ENCODE assay signal across 8 mouse cellular contexts in the genomic region with DNA sequence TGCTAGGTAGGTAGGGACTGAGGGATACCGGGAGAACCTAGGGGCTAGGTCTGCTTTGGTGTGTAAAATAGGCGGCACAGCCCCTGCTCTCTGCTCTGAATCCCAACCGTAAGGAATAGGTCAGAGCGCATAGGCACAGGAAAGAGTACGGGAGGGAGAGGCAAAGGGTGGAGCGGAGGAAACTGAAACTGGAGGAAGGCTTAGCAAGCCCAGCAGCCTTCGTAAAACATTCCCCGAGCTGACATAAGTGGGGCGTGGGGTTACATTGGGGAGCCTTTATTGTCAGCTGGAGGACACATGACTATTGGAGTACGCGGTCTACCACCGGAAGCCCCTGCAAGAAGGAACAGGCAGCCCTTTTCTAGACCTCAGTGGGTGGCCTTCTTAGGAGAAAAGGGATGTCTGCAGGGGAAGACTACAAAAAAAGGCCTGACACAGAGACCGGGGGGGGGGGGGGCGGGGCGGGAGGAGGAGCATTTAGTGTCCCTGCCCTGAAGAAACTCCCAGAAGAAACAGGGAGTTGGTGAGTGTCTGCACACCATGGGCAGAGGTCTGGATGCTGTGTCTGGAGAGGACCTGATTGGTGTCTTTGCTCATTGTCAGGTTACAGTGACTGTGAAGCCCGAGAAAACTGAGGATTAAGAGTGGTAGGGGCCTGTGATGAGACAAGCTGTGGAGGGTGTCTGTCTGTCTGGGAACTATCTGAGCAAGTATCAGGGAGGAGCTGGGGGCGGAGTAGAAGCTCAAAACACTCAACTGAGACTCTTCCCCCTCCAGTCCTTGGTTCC. TPM values are rescaled to one million over a fixed set of nuclear protein-coding genes. Genes with fewer than 3 reads are reported as not detected.
DNase-seq lines count a peak whose midpoint lies in the region; ATAC-seq and TF ChIP-seq lines count a peak whose summit lies in the region.

No protein-coding gene starts in this region.

- H3K9me3 ChIP-seq in ES-Bruce4 (replicated peaks; ENCODE audit: control insufficient read depth, insufficient read depth, low read length, poor library complexity, severe bottlenecking), result no peaks in the 10 kb centered on the region
- H3K9me3 ChIP-seq in forebrain, embryonic 10.5 days, result no peaks in the 10 kb centered on the region
- no peaks in the 10 kb centered on the region for H3K9me3 ChIP-seq in heart, postnatal 0 days (replicated peaks; ENCODE audit: control insufficient read depth, low read length)
- H3K9me3 ChIP-seq in lung, embryonic 15.5 days, result no peaks in the 10 kb centered on the region
- H3K9me3 ChIP-seq in neural tube, embryonic 15.5 days (replicated peaks), result no peaks in the 10 kb centered on the region

- DNase-seq in forebrain, embryonic 10.5 days (ENCODE audit: extremely low spot score, low spot score), result peak; percentile 50
- DNase-seq in heart, postnatal 0 days (ENCODE audit: low spot score), result peak; percentile 74
- DNase-seq in kidney, postnatal 14 days, result peak; percentile 71
- peak; percentile 63 for DNase-seq in urinary bladder, postnatal 14 days (ENCODE audit: low spot score)

- H3K4me1 ChIP-seq in ES-Bruce4 (ENCODE audit: control insufficient read depth, insufficient read depth, low read length), result no peaks in the 10 kb centered on the region
- H3K4me1 ChIP-seq in bone marrow macrophage, adult 2 months (ENCODE audit: control insufficient read depth, insufficient read depth, low read length), result peaks cover 5% of the 10 kb centered on the region; the same call in 1 of the 2 replicates
- H3K4me1 ChIP-seq in forebrain, embryonic 10.5 days, result peaks cover 15% of the 10 kb centered on the region
- no peaks in the 10 kb centered on the region for H3K4me1 ChIP-seq in heart, postnatal 0 days (ENCODE audit: control insufficient read depth, insufficient read depth)
- H3K4me1 ChIP-seq in lung, embryonic 15.5 days, result peaks cover 16% of the 10 kb centered on the region
- H3K4me1 ChIP-seq in neural tube, embryonic 15.5 days, result peaks cover 11% of the 10 kb centered on the region

- peak; percentile 84 for ATAC-seq in heart, postnatal 0 days (ENCODE audit: insufficient read depth, low read depth)
- ATAC-seq in lung, embryonic 15.5 days (ENCODE audit: borderline replicate concordance, extremely low read depth, low FRiP score, low TSS enrichment), result peak; percentile 86
- peak; percentile 83 for ATAC-seq in neural tube, embryonic 15.5 days (ENCODE audit: low FRiP score)

- peak overlapping the region; percentile 59 for H3K4me2 ChIP-seq in heart, postnatal 0 days (ENCODE audit: low read depth, low read length)
- H3K4me2 ChIP-seq in lung, embryonic 15.5 days, result peak overlapping the region; percentile 66
- H3K4me2 ChIP-seq in neural tube, embryonic 15.5 days, result peak overlapping the region; percentile 67

- no peaks in the 10 kb centered on the region for H3K36me3 ChIP-seq in ES-Bruce4 (ENCODE audit: control insufficient read depth, insufficient read depth, low read length, poor library complexity, severe bottlenecking)
- no peaks in the 10 kb centered on the region for H3K36me3 ChIP-seq in forebrain, embryonic 10.5 days (replicated peaks)
- H3K36me3 ChIP-seq in heart, postnatal 0 days (replicated peaks; ENCODE audit: control insufficient read depth, insufficient read depth, low read length), result no peaks in the 10 kb centered on the region
- no peaks in the 10 kb centered on the region for H3K36me3 ChIP-seq in lung, embryonic 15.5 days
- no peaks in the 10 kb centered on the region for H3K36me3 ChIP-seq in neural tube, embryonic 15.5 days

- TF ChIP-seq POLR2A in ES-Bruce4 (IDR thresholded peaks at IDR 0.05; ENCODE audit: insufficient read depth, low read length), result peak; percentile 40
- no peak for TF ChIP-seq POLR2A in bone marrow macrophage, adult 2 months (IDR thresholded peaks at IDR 0.05; ENCODE audit: borderline replicate concordance, low read depth, low read length)

- peak overlapping the region; percentile 82 for H3K27ac ChIP-seq in ES-Bruce4 (ENCODE audit: insufficient read depth, low read length)
- peak overlapping the region; percentile 51 for H3K27ac ChIP-seq in bone marrow macrophage, adult 2 months (ENCODE audit: insufficient read depth, low read depth, low read length)
- peak overlapping the region; percentile 80 for H3K27ac ChIP-seq in forebrain, embryonic 10.5 days
- peak overlapping the region; percentile 88 for H3K27ac ChIP-seq in heart, postnatal 0 days (ENCODE audit: low read depth)
- peak overlapping the region; percentile 94 for H3K27ac ChIP-seq in lung, embryonic 15.5 days
- peak overlapping the region; percentile 79 for H3K27ac ChIP-seq in neural tube, embryonic 15.5 days (replicated peaks)

- no peak for TF ChIP-seq CTCF in ES-Bruce4 (IDR thresholded peaks at IDR 0.05; ENCODE audit: low read depth, low read length)
- TF ChIP-seq CTCF in bone marrow macrophage, adult 2 months (IDR thresholded peaks at IDR 0.05; ENCODE audit: low read depth, low read length), result no peak
- no peak for TF ChIP-seq CTCF in heart, postnatal 0 days (IDR thresholded peaks at IDR 0.05; ENCODE audit: low read depth)

- 0 out of 2 replicates have a peak, but pooled peaks have one; percentile 30 for TF ChIP-seq EP300 in ES-Bruce4 (IDR thresholded peaks at IDR 0.05; ENCODE audit: insufficient read depth, low read depth, low read length)
- no peak for TF ChIP-seq EP300 in heart, postnatal 0 days (IDR thresholded peaks at IDR 0.05; ENCODE audit: low read depth)

- H3K9ac ChIP-seq in ES-Bruce4 (ENCODE audit: low read depth, poor library complexity, severe bottlenecking), result peak overlapping the region; percentile 34
- peak overlapping the region; percentile 49 for H3K9ac ChIP-seq in heart, postnatal 0 days (replicated peaks; ENCODE audit: low read depth, low read length)
- peak overlapping the region; percentile 64 for H3K9ac ChIP-seq in lung, embryonic 15.5 days
- H3K9ac ChIP-seq in neural tube, embryonic 15.5 days (replicated peaks), result peak overlapping the region; percentile 47

- no peaks in the 10 kb centered on the region for H3K27me3 ChIP-seq in ES-Bruce4 (ENCODE audit: control insufficient read depth, insufficient read depth, low read length, poor library complexity, severe bottlenecking)
- H3K27me3 ChIP-seq in forebrain, embryonic 10.5 days (ENCODE audit: poor library complexity, severe bottlenecking), result no peaks in the 10 kb centered on the region
- H3K27me3 ChIP-seq in heart, postnatal 0 days (ENCODE audit: control insufficient read depth, insufficient read depth, low read length), result no peaks in the 10 kb centered on the region
- H3K27me3 ChIP-seq in lung, embryonic 15.5 days, result no peaks in the 10 kb centered on the region
- no peaks in the 10 kb centered on the region for H3K27me3 ChIP-seq in neural tube, embryonic 15.5 days (replicated peaks)

- peak overlapping the region; percentile 54 for H3K4me3 ChIP-seq in ES-Bruce4 (ENCODE audit: low read depth, low read length)
- peak overlapping the region; percentile 47 for H3K4me3 ChIP-seq in bone marrow macrophage, adult 2 months (ENCODE audit: insufficient read depth, low read length)
- H3K4me3 ChIP-seq in forebrain, embryonic 10.5 days, result peak overlapping the region; percentile 49
- peak overlapping the region; percentile 41 for H3K4me3 ChIP-seq in heart, postnatal 0 days (ENCODE audit: low read depth, low read length)
- H3K4me3 ChIP-seq in lung, embryonic 15.5 days, result peak overlapping the region; percentile 41
- peak overlapping the region; percentile 40 for H3K4me3 ChIP-seq in neural tube, embryonic 15.5 days (replicated peaks)

- WGBS in forebrain, embryonic 10.5 days, result 4% methylated on average over 14 of the region's 17 CpGs
- 3% methylated on average over 14 of the region's 17 CpGs for WGBS in heart, postnatal 0 days
- 3% methylated on average over 14 of the region's 17 CpGs for WGBS in lung, embryonic 15.5 days
- WGBS in neural tube, embryonic 15.5 days, result 4% methylated on average over 14 of the region's 17 CpGs

RNA-seq across cellular contexts. Expression of gene Mill2, which starts 0.8 kb away (rescaled TPM):
- 0.35 and 1.1 TPM in 2 replicates for polyA plus RNA-seq in ES-Bruce4 (2011; ENCODE audit: insufficient read depth, insufficient read length, low read depth, missing spikeins)
- 3.2 and 5.7 TPM in 2 replicates for polyA plus RNA-seq in bone marrow macrophage, adult 2 months (2012; ENCODE audit: insufficient read depth, insufficient read length, missing spikeins)
- not detected in 2 replicates for polyA plus RNA-seq in forebrain, embryonic 10.5 days (2016; fragmentation: Nextera tagmentation; extraction: Ambion mirVana)
- total RNA-seq in heart, postnatal 0 days (2014; rRNA removed; ENCODE audit: low replicate concordance), result 0.34 and 3.0 TPM in 2 replicates
- polyA plus RNA-seq in heart, postnatal 0 days (2015; fragmentation: Nextera tagmentation; extraction: Ambion mirVana), result 0.86 and 1.2 TPM in 2 replicates
- 1.7 and 2.1 TPM in 2 replicates for polyA plus RNA-seq in lung, embryonic 15.5 days (2015; fragmentation: Nextera tagmentation; extraction: Ambion mirVana)
- 0.51 and 0.70 TPM in 2 replicates for polyA plus RNA-seq in neural tube, embryonic 15.5 days (2015; fragmentation: Nextera tagmentation; extraction: Ambion mirVana)

RNA-seq across cellular contexts. Expression of gene Psg17, which starts 19.2 kb away (rescaled TPM):
- 1.3 and 1.8 TPM in 2 replicates for polyA plus RNA-seq in ES-Bruce4 (2011; ENCODE audit: insufficient read depth, insufficient read length, low read depth, missing spikeins)
- polyA plus RNA-seq in bone marrow macrophage, adult 2 months (2012; ENCODE audit: insufficient read depth, insufficient read length, missing spikeins), result not detected in 2 replicates
- 0.09 TPM in 1 of 2 replicates, not detected in the other for polyA plus RNA-seq in forebrain, embryonic 10.5 days (2016; fragmentation: Nextera tagmentation; extraction: Ambion mirVana)
- total RNA-seq in heart, postnatal 0 days (2014; rRNA removed; ENCODE audit: low replicate concordance), result not detected in 2 replicates
- polyA plus RNA-seq in heart, postnatal 0 days (2015; fragmentation: Nextera tagmentation; extraction: Ambion mirVana), result not detected in 2 replicates
- polyA plus RNA-seq in lung, embryonic 15.5 days (2015; fragmentation: Nextera tagmentation; extraction: Ambion mirVana), result not detected in 2 replicates
- polyA plus RNA-seq in neural tube, embryonic 15.5 days (2015; fragmentation: Nextera tagmentation; extraction: Ambion mirVana), result 0.14 TPM in 1 of 2 replicates, not detected in the other

RNA-seq across cellular contexts. Expression of gene Pglyrp1, which starts 30.6 kb away (rescaled TPM):
- polyA plus RNA-seq in ES-Bruce4 (2011; ENCODE audit: insufficient read depth, insufficient read length, low read depth, missing spikeins), result 1.8 and 3.1 TPM in 2 replicates
- polyA plus RNA-seq in bone marrow macrophage, adult 2 months (2012; ENCODE audit: insufficient read depth, insufficient read length, missing spikeins), result not detected in 2 replicates
- polyA plus RNA-seq in forebrain, embryonic 10.5 days (2016; fragmentation: Nextera tagmentation; extraction: Ambion mirVana), result 0.93 and 1.0 TPM in 2 replicates
- 1.4 TPM in 1 of 2 replicates, not detected in the other for total RNA-seq in heart, postnatal 0 days (2014; rRNA removed; ENCODE audit: low replicate concordance)
- 1.8 and 6.9 TPM in 2 replicates for polyA plus RNA-seq in heart, postnatal 0 days (2015; fragmentation: Nextera tagmentation; extraction: Ambion mirVana)
- polyA plus RNA-seq in lung, embryonic 15.5 days (2015; fragmentation: Nextera tagmentation; extraction: Ambion mirVana), result 6.4 and 6.7 TPM in 2 replicates
- 19.2 and 26.6 TPM in 2 replicates for polyA plus RNA-seq in neural tube, embryonic 15.5 days (2015; fragmentation: Nextera tagmentation; extraction: Ambion mirVana)

RNA-seq across cellular contexts. Expression of gene Psg19, which starts 42.3 kb away (rescaled TPM):
- 1.1 TPM in 2 replicates for polyA plus RNA-seq in ES-Bruce4 (2011; ENCODE audit: insufficient read depth, insufficient read length, low read depth, missing spikeins)
- not detected in 2 replicates for polyA plus RNA-seq in bone marrow macrophage, adult 2 months (2012; ENCODE audit: insufficient read depth, insufficient read length, missing spikeins)
- not detected in 2 replicates for polyA plus RNA-seq in forebrain, embryonic 10.5 days (2016; fragmentation: Nextera tagmentation; extraction: Ambion mirVana)
- not detected in 2 replicates for total RNA-seq in heart, postnatal 0 days (2014; rRNA removed; ENCODE audit: low replicate concordance)
- not detected in 2 replicates for polyA plus RNA-seq in heart, postnatal 0 days (2015; fragmentation: Nextera tagmentation; extraction: Ambion mirVana)
- not detected in 2 replicates for polyA plus RNA-seq in lung, embryonic 15.5 days (2015; fragmentation: Nextera tagmentation; extraction: Ambion mirVana)
- polyA plus RNA-seq in neural tube, embryonic 15.5 days (2015; fragmentation: Nextera tagmentation; extraction: Ambion mirVana), result not detected in 2 replicates

Comparison
In these comparisons a context has a peak if more than half of its experiments do, and no peak if none do; other contexts are left out.
1. Peak in every context shown above with its lines: DNase-seq, ATAC-seq, H3K4me3 ChIP-seq and H3K27ac ChIP-seq.